Mouse (Mus musculus) ES-CJ7 (cell line): ENCODE measurements around the gene Glud1.

Source experiments
- DNase-seq: peaks from one replicate; pipeline ENCODE4 v3.0.0; 2011; ENCODE audit warnings: low read depth, low spot score

The Glud1 gene

GRCm38 (mm10) chr14:34351660-34352059 is 41.1 kb downstream of the Glud1 start:
- DNase-seq: no peak

GRCm38 (mm10) chr14:34352523-34352922 is 42.0 kb downstream of the Glud1 start:
- DNase-seq: peak; percentile 52

- no peak for DNase-seq
Measured at GRCm38 (mm10) chr14:34353326-34353725, 42.8 kb downstream of the Glud1 start.

GRCm38 (mm10) chr14:34354456-34354855 is 43.9 kb downstream of the Glud1 start:
- no peak for DNase-seq

- no peak for DNase-seq
Measured at GRCm38 (mm10) chr14:34355301-34355700, 44.8 kb downstream of the Glud1 start, which contains the start of gene Fam25c. Gene Fam25c (minus strand): TSS chr14:34355433.

- peak; percentile 49 for DNase-seq
Measured at GRCm38 (mm10) chr14:34357671-34358455, 47.3 kb downstream of the Glud1 start.

- peak; percentile 97 for DNase-seq
Measured at GRCm38 (mm10) chr14:34359676-34360244, 49.2 kb downstream of the Glud1 start.

GRCm38 (mm10) chr14:34360251-34360650 is 49.7 kb downstream of the Glud1 start:
- no peak for DNase-seq

GRCm38 (mm10) chr14:34362135-34362534 is 51.6 kb downstream of the Glud1 start:
- peak; percentile 48 for DNase-seq

GRCm38 (mm10) chr14:34362726-34363445 is 52.4 kb downstream of the Glud1 start:
- peak; percentile 90 for DNase-seq

- peak; percentile 89 for DNase-seq
Measured at GRCm38 (mm10) chr14:34363490-34364253, 53.1 kb downstream of the Glud1 start.

- peak; percentile 57 for DNase-seq
Measured at GRCm38 (mm10) chr14:34364254-34365146, 54.0 kb downstream of the Glud1 start.

GRCm38 (mm10) chr14:34365147-34365507 is 54.6 kb downstream of the Glud1 start:
- DNase-seq: peak; percentile 55

GRCm38 (mm10) chr14:34370203-34370602 is 59.7 kb downstream of the Glud1 start:
- DNase-seq: no peak

GRCm38 (mm10) chr14:34370921-34371320 is 60.4 kb downstream of the Glud1 start:
- DNase-seq: no peak

- no peak for DNase-seq
Measured at GRCm38 (mm10) chr14:34371763-34372162, 61.2 kb downstream of the Glud1 start.

- DNase-seq: peak; percentile 75
Measured at GRCm38 (mm10) chr14:34372646-34373045, 62.1 kb downstream of the Glud1 start.

GRCm38 (mm10) chr14:34373581-34373980 is 63.1 kb downstream of the Glud1 start:
- DNase-seq: no peak

- no peak for DNase-seq
Measured at GRCm38 (mm10) chr14:34374577-34374976, 64.0 kb downstream of the Glud1 start, which contains the start of gene Sncg. Gene Sncg (minus strand): TSS chr14:34374789.

- no peak for DNase-seq
Measured at GRCm38 (mm10) chr14:34375415-34375904, 64.9 kb downstream of the Glud1 start, which contains the start of gene Mmrn2. Gene Mmrn2 (plus strand): TSS chr14:34375465.
